Mouse (Mus musculus): ENCODE measurements around the gene Vps18. TPM values are rescaled to one million over a fixed set of nuclear protein-coding genes. Genes with fewer than 3 reads are reported as not detected.

Gene Vps18
- polyA plus RNA-seq, 1 experiment from 2014 or later = 6.4 TPM

DNA sequence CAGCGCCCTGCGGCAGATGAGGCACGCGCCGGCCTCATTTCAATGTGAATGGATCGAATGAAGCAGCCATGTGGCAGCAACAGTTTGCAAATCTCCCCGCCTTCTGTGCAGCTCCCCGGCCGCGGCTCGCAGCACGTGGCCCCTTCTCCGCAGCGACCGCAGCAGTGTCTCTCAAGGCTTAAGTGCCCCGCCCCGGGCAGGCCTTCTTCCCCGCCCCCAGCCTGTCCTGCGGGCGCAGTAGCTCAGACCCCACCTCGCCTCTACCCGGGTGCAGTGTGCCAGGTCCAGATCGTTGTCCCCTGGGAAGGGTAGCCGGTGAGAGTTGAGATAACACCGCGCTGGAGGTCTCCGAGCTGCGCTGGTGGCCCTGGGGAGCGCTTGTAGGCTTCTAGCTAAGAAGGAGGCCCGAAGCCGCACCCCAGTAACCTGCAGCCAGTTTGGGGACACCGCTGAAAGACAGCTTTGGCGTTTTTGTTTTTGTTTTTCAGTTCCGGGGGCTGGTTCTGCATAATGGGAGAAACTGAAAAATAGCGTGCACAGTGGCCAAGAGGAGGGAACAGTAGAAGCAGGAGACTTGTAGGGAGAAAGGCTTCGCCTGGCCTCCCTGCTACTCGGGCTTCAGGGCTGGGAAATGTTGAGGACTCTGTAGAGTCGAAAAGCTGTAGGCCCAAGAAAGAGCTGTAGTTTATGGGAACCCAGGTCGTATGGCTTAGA, 34.2 kb downstream of the Vps18 start:
- Histone ChIP-seq H3K4me1 (replicated peaks) (peaks cover 81% of the 10 kb centered on the region), H3K27ac (replicated peaks) (peak overlapping the region; percentile 61; the same call in 1 of the 2 replicates), H3K4me2 (peak overlapping the region; percentile 78), H3K9me3 (replicated peaks) (no peaks in the 10 kb centered on the region), H3K36me3 (replicated peaks) (no peaks in the 10 kb centered on the region), H3K27me3 (peaks cover 77% of the 10 kb centered on the region), H3K9ac (peak overlapping the region; percentile 11; the same call in 1 of the 2 replicates), H3K4me3 (replicated peaks) (peak overlapping the region; percentile 43)
- 7% methylated on average over 39 of the region's 39 CpGs for whole genome bisulfite sequencing (ENCODE audit: insufficient replicate concordance)
- ATAC-seq (ENCODE audit: insufficient read depth) = peak; percentile 64

DNA sequence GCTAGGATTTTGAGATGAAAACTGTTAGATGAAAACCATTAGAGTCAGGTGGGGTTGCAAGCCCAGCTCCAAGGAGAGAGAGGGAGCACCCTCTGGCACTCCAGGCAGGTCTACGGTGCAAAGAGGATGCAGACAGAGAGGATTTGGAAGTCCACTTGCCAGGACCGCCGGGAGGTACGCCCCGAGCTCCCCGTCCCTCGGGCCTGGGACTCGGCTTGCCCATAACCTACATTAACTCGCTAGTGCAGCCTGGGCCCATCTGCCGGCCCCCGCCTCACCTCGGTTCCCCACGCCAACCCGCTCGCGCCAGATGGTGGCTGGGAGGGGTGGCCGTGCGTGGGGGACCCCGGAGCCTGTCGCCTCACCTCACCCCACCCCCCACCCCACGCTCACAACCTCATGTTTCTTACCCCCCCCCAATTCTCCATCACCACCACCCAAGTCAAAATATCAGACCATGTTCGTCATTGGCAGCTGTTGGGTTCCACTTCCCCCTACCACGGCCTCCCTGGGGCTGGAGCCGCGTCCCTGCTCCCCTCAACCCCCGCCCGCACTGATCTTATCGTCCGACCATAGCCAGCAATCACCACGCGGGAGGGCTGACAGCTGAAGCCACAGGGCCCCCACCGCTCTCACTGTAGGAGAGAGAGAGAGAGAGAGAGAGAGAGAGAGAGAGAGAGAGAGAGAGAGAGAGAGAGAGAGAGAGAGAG, 35.5 kb downstream of the Vps18 start:
- WGBS (ENCODE audit: insufficient replicate concordance) = 9% methylated on average over 32 of the region's 32 CpGs
- no peaks in the 10 kb centered on the region for H3K36me3 ChIP-seq (replicated peaks)
- peaks cover 74% of the 10 kb centered on the region for H3K4me1 ChIP-seq (replicated peaks)
- H3K4me3 ChIP-seq (replicated peaks) = no peak overlapping the region; the same call in 1 of the 2 replicates
- no peak overlapping the region for H3K9ac ChIP-seq
- peaks cover 90% of the 10 kb centered on the region for H3K27me3 ChIP-seq
- H3K27ac ChIP-seq (replicated peaks) = no peak overlapping the region
- ATAC-seq (ENCODE audit: insufficient read depth) = no peak
- H3K9me3 ChIP-seq (replicated peaks) = no peaks in the 10 kb centered on the region
- peak overlapping the region; percentile 68 for H3K4me2 ChIP-seq

DNA sequence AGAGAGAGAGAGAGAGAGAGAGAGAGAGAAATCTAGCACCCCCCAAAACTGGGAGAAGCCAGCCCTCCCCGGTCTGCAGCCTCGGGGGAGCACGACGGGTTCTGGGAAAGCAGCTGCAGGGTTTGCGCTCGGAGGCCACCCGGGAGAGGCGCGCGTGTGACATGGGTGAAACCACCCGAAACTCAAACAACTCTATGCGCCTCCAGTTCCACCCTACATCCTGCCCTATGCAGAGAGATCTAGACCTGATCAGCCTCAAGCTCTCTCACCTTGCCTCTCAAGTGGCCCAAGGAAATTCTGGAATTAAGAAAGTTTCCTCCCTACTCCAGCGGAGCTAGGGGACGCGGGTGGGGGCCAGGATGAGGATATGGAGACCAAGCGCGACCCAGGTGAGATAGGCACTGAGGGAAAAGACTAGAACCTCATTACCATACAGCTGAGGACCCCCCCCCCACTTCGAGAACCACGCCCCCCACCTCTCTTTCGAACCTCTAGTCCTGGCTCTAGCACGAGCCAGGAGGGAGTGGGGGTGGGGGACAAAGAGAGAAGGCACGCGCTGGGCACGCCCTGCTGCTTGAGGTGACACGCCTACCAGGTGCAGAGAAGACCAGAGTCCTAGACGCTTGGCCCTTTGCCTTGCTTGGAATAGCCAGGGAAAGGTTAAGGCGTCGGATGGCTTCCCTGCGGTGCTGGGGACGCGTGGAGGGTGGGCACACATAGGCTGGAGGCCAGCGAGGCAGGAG, 36.2 kb downstream of the Vps18 start:
- H3K9ac ChIP-seq = no peak overlapping the region
- H3K36me3 ChIP-seq (replicated peaks) = no peaks in the 10 kb centered on the region
- peaks cover 74% of the 10 kb centered on the region for H3K4me1 ChIP-seq (replicated peaks)
- peak overlapping the region; percentile 68 for H3K4me2 ChIP-seq
- peak overlapping the region; percentile 48 for H3K4me3 ChIP-seq (replicated peaks)
- peaks cover 97% of the 10 kb centered on the region for H3K27me3 ChIP-seq
- 1% methylated on average over 32 of the region's 32 CpGs for WGBS (ENCODE audit: insufficient replicate concordance)
- no peak overlapping the region for H3K27ac ChIP-seq (replicated peaks)
- ATAC-seq (ENCODE audit: insufficient read depth) = no peak
- H3K9me3 ChIP-seq (replicated peaks) = no peaks in the 10 kb centered on the region

DNA sequence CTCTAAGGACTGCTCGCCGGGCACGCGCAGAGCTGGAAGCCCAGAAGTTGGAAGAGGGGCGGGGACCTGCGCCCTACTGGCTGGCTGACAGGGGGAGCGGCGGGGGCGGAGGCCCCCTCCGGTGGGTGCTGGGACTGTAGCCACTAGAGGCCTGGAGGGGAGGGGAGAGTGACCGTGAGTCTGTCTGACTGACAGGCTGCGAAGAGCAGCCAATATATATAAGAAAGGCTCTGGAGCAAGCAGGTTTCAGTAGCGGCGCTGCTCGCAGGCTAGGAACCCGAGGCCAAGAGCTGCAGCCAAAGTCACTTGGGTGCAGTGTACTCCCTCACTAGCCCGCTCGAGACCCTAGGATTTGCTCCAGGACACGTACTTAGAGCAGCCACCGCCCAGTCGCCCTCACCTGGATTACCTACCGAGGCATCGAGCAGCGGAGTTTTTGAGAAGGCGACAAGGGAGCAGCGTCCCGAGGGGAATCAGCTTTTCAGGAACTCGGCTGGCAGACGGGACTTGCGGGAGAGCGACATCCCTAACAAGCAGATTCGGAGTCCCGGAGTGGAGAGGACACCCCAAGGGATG, 37.1 kb downstream of the Vps18 start, which contains the start of gene Dll4:
Gene Dll4 (plus strand): TSS at position 217 of the 576 bp plus-strand sequence.
- H3K4me2 ChIP-seq = peak within 1 kb of the TSS; percentile 68
- under 1% methylated on average over 33 of the region's 33 CpGs for WGBS (ENCODE audit: insufficient replicate concordance)
- H3K27me3 ChIP-seq = peaks cover 100% of the 10 kb centered on the region
- H3K9me3 ChIP-seq (replicated peaks) = no peaks in the 10 kb centered on the region
- peak within 1 kb of the TSS; percentile 48 for H3K4me3 ChIP-seq (replicated peaks)
- H3K27ac ChIP-seq (replicated peaks) = no peak within 1 kb of the TSS
- H3K36me3 ChIP-seq (replicated peaks) = no peaks in the 10 kb centered on the region
- no peak for ATAC-seq (ENCODE audit: insufficient read depth)
- peaks cover 67% of the 10 kb centered on the region for H3K4me1 ChIP-seq (replicated peaks)
- H3K9ac ChIP-seq = 0 out of 2 replicates have a peak within 1 kb of the TSS, but pooled peaks have one; percentile 25

DNA sequence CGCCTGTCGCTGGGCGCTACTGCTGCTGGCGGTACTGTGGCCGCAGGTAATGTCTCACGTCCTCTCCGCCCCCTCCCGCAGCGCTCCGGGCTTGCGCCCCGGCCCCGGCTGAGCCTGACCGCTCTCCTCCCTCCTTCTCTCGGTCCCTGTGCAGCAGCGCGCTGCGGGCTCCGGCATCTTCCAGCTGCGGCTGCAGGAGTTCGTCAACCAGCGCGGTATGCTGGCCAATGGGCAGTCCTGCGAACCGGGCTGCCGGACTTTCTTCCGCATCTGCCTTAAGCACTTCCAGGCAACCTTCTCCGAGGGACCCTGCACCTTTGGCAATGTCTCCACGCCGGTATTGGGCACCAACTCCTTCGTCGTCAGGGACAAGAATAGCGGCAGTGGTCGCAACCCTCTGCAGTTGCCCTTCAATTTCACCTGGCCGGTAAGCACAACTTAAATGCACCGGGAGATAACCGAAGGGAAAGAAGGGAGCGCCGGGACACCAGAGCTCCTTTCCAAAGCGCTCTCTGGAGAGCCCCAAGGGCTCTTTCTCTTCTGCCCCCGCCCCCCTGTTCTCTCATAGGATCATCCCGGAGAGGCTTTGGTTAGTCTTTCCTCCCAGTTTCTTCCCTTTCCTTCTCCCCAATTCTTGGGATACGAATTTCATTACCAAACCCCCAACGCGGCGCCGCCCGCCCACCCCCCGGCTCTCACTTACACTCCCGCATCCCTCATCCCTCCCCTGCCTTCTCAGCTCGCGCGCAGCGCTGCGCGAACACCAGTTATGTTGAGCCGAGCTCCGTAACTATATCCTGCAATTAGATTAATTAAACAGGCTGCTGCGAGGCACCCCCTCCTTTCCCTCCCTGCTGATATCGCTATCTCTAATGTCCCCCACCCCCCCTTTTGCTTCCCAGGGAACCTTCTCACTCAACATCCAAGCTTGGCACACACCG, 37.9 kb downstream of the Vps18 start:
- Histone ChIP-seq H3K27ac (replicated peaks) (no peak overlapping the region), H3K9me3 (replicated peaks) (no peaks in the 10 kb centered on the region), H3K27me3 (peaks cover 100% of the 10 kb centered on the region), H3K4me1 (replicated peaks) (peaks cover 60% of the 10 kb centered on the region), H3K36me3 (replicated peaks) (no peaks in the 10 kb centered on the region), H3K4me2 (peak overlapping the region; percentile 68), H3K4me3 (replicated peaks) (peak overlapping the region; percentile 48), H3K9ac (0 out of 2 replicates have a peak overlapping the region, but pooled peaks have one; percentile 25)
- WGBS (ENCODE audit: insufficient replicate concordance) = under 1% methylated on average over 61 of the region's 61 CpGs
- no peak for ATAC-seq (ENCODE audit: insufficient read depth)

DNA sequence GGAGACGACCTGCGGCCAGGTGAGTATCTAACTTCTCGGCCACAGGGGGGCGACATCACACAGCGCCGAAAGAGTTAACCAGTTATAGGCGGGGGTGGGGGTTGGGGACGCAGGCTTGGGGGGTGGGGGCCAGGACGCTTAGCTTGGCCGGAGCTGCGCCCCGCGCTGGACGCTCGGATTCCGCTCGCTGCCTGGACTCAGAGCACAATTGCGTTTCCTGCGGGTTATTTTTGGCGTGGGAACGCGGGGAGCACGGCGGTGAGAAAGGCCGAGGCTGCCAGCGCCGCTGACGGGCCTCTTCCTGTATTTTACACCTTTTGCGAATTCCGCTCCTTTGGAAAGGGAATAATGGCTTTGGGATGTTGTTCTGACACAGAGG, 38.6 kb downstream of the Vps18 start:
- Histone ChIP-seq H3K36me3 (replicated peaks) (no peaks in the 10 kb centered on the region), H3K9ac (no peak overlapping the region), H3K27me3 (peaks cover 100% of the 10 kb centered on the region), H3K4me3 (replicated peaks) (peak overlapping the region; percentile 48), H3K9me3 (replicated peaks) (no peaks in the 10 kb centered on the region), H3K4me1 (replicated peaks) (peaks cover 53% of the 10 kb centered on the region), H3K4me2 (peak overlapping the region; percentile 68), H3K27ac (replicated peaks) (no peak overlapping the region)
- no peak for ATAC-seq (ENCODE audit: insufficient read depth)
- WGBS (ENCODE audit: insufficient replicate concordance) = under 1% methylated on average over 30 of the region's 30 CpGs

DNA sequence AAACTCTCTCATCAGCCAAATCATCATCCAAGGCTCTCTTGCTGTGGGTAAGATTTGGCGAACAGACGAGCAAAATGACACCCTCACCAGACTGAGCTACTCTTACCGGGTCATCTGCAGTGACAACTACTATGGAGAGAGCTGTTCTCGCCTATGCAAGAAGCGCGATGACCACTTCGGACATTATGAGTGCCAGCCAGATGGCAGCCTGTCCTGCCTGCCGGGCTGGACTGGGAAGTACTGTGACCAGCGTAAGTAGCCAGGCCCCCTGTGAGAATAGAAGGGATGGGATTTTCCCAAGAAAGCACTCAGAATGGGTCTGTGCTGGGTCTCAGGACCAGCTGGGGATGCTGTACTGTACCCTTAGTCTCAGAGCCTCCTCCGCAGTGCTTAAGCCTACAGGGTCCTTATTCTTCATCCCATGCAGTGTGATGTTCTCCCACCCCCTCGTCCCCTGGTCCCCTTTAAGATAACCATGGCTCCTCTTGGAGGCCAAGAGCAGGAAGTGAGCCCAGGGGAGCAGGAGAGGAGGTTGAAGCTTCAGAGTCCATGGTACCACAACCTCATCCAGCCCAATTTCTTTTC, 39.5 kb downstream of the Vps18 start:
- no peak overlapping the region for H3K9ac ChIP-seq
- no peaks in the 10 kb centered on the region for H3K9me3 ChIP-seq (replicated peaks)
- no peaks in the 10 kb centered on the region for H3K36me3 ChIP-seq (replicated peaks)
- peak overlapping the region; percentile 1; the same call in 1 of the 2 replicates for H3K4me2 ChIP-seq
- no peak overlapping the region for H3K27ac ChIP-seq (replicated peaks)
- 36% methylated on average over 11 of the region's 11 CpGs for WGBS (ENCODE audit: insufficient replicate concordance)
- peaks cover 100% of the 10 kb centered on the region for H3K27me3 ChIP-seq
- ATAC-seq (ENCODE audit: insufficient read depth) = no peak
- peaks cover 43% of the 10 kb centered on the region for H3K4me1 ChIP-seq (replicated peaks)
- H3K4me3 ChIP-seq (replicated peaks) = no peak overlapping the region

DNA sequence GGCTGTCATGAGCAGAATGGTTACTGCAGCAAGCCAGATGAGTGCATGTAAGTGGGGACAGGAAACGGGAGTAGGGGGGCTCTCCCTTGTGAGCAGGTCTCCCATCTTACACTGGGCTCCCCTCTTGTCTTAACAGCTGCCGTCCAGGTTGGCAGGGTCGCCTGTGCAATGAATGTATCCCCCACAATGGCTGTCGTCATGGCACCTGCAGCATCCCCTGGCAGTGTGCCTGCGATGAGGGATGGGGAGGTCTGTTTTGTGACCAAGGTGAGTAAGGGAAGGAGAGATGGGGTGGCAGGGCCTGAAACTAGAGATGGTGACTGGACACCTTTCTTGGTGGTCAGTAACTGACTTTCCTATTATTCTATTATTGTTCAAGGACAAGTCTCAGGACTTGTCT, 40.0 kb downstream of the Vps18 start:
- H3K4me1 ChIP-seq (replicated peaks) = peaks cover 40% of the 10 kb centered on the region
- H3K36me3 ChIP-seq (replicated peaks) = no peaks in the 10 kb centered on the region
- peaks cover 96% of the 10 kb centered on the region for H3K27me3 ChIP-seq
- H3K4me2 ChIP-seq = no peak overlapping the region
- WGBS (ENCODE audit: insufficient replicate concordance) = 35% methylated on average over 5 of the region's 5 CpGs
- H3K9ac ChIP-seq = no peak overlapping the region
- no peaks in the 10 kb centered on the region for H3K9me3 ChIP-seq (replicated peaks)
- H3K27ac ChIP-seq (replicated peaks) = no peak overlapping the region
- ATAC-seq (ENCODE audit: insufficient read depth) = no peak
- H3K4me3 ChIP-seq (replicated peaks) = no peak overlapping the region

DNA sequence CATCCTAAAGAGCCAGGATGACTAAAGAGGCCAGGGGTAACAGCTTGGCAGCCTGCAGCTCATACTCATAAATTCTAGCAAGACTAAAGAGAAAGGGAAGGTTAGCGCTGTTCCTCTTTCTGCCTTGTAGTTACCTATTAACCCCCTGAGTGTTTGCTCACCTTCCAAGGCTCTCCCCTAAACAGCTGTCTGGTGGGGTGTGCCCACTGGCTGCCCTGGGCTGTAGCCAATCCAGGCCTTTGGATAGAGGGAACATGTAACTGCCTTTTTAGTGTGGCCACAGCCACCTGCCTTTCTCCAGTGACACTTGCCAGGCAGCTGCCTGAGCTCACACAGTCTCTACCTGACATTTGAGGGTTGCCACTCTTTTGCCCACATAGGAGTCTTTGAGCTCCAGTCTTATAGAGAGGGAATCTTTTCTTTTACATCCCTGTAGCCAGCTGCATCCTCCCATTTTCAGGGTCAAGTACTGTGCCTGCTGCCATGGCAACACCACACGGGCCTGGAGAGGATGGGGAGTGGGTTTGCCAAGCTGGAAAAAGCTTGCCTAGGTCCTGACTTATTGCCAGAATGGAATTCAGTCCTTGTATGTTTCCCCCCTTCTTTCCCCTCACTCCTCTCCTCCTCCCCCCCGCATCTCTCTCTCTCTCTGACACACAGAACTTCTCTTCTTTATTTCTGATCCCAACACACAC, 40.7 kb downstream of the Vps18 start:
- Histone ChIP-seq H3K9ac (no peak overlapping the region), H3K27ac (replicated peaks) (no peak overlapping the region), H3K4me3 (replicated peaks) (no peak overlapping the region), H3K9me3 (replicated peaks) (no peaks in the 10 kb centered on the region), H3K27me3 (peaks cover 96% of the 10 kb centered on the region), H3K4me1 (replicated peaks) (peaks cover 33% of the 10 kb centered on the region), H3K4me2 (no peak overlapping the region), H3K36me3 (replicated peaks) (no peaks in the 10 kb centered on the region)
- peak; percentile 37; the same call in 1 of the 2 replicates for ATAC-seq (ENCODE audit: insufficient read depth)
- WGBS (ENCODE audit: insufficient replicate concordance) = 36% methylated on average over 3 of the region's 3 CpGs
